In the genomic region with DNA sequence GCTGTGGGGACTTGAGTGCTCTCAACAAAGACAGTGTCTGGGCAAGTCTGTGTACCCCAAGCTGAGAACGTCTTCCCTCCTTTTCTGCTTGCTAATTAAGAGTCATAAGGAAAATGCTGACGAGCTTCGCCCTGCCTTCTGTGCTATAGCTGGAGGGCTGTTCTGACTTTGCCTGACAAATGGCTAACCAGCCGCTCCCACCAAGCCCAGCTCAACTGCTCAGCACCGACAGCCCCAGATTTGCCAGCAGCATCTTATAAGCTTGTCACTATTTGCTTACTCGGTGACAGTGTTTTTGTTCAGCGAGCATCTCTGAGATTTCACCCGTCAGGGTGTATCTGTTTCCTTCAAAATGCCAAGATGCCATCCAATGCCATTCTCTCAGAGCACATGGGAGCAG, we compare ENCODE assay signal across 13 mouse cellular contexts.
"Had no signal": no experiment of that assay in that cellular context is flagged by ENCODE, and none has a peak within 500 bp of the region (broad histone marks: within the 10 kb centered on the region; RNA-seq: fewer than 3 reads in every experiment).

No protein-coding gene starts in this region.

- DNase-seq: kidney, postnatal 25 days; liver, embryonic 13.5 days; lung, adult 2 months; lung, postnatal 14 days; lung, postnatal 4 days; midbrain, embryonic 14.5 days; spleen, adult 18-20 months; thymus, postnatal 25 days had no signal

- H3K27me3 ChIP-seq: liver, embryonic 13.5 days; stomach, embryonic 15.5 days had no signal

- H3K36me3 ChIP-seq: limb, embryonic 10.5 days; limb, embryonic 13.5 days; liver, embryonic 13.5 days; stomach, embryonic 15.5 days had no signal

- H3K27ac ChIP-seq: kidney, postnatal 0 days; limb, embryonic 10.5 days; limb, embryonic 13.5 days; liver, embryonic 13.5 days; stomach, embryonic 15.5 days had no signal

- H3K9me3 ChIP-seq: limb, embryonic 10.5 days; limb, embryonic 13.5 days; liver, embryonic 13.5 days; stomach, embryonic 15.5 days had no signal

- H3K4me1 ChIP-seq: liver, embryonic 13.5 days had no signal

- H3K9ac ChIP-seq: limb, embryonic 13.5 days; liver, embryonic 13.5 days; stomach, embryonic 15.5 days had no signal

- H3K4me3 ChIP-seq: limb, embryonic 10.5 days; limb, embryonic 13.5 days; liver, embryonic 13.5 days; stomach, embryonic 15.5 days had no signal

- H3K4me2 ChIP-seq: limb, embryonic 13.5 days; liver, embryonic 13.5 days; midbrain, embryonic 11.5 days; stomach, embryonic 15.5 days had no signal
